Mouse (Mus musculus): ENCODE data around the gene Ccdc191. TPM values are rescaled to one million over a fixed set of nuclear protein-coding genes. Genes with fewer than 3 reads are reported as not detected.

The Ccdc191 gene
- polyA plus RNA-seq, 2 experiments = 4.4 to 6.2 TPM

GRCm38 (mm10) chr16:43971189-43971588, 81.6 kb downstream of the Ccdc191 start:
- H3K4me3 ChIP-seq (replicated peaks; ENCODE audit: low read length) = no peak overlapping the region
- no peak overlapping the region for H3K4me2 ChIP-seq (replicated peaks; ENCODE audit: low read depth, low read length, severe bottlenecking)
- H3K9me3 ChIP-seq (ENCODE audit: control insufficient read depth, low read length) = no peaks in the 10 kb centered on the region
- WGBS = 93% methylated on average over 11 of the region's 11 CpGs
- ATAC-seq (ENCODE audit: low FRiP score, low read depth) = no peak
- no peak overlapping the region for H3K9ac ChIP-seq (ENCODE audit: low read depth, low read length, severe bottlenecking)
- no peak for DNase-seq (ENCODE audit: low spot score)
- no peak overlapping the region for H3K27ac ChIP-seq (replicated peaks; ENCODE audit: low read depth, low read length)
- no peak for TF ChIP-seq POLR2A (IDR thresholded peaks at IDR 0.05; ENCODE audit: borderline replicate concordance, extremely low read depth, insufficient read depth, insufficient read length)
- H3K36me3 ChIP-seq (ENCODE audit: control insufficient read depth, insufficient read depth, low read length) = no peaks in the 10 kb centered on the region
- no peaks in the 10 kb centered on the region for H3K27me3 ChIP-seq (ENCODE audit: control insufficient read depth, insufficient read depth, low read length)
- H3K4me1 ChIP-seq (ENCODE audit: control insufficient read depth, insufficient read depth, low read length) = no peaks in the 10 kb centered on the region

- 91% methylated on average over 9 of the region's 9 CpGs for WGBS
Observed at GRCm38 (mm10) chr16:43971741-43972140, 82.1 kb downstream of the Ccdc191 start.

GRCm38 (mm10) chr16:43972391-43972790, 82.8 kb downstream of the Ccdc191 start:
- DNase-seq (ENCODE audit: low spot score) (no peak), ATAC-seq (ENCODE audit: low FRiP score, low read depth) (no peak)
- H3K4me1 ChIP-seq (ENCODE audit: control insufficient read depth, insufficient read depth, low read length) = no peaks in the 10 kb centered on the region
- no peaks in the 10 kb centered on the region for H3K36me3 ChIP-seq (ENCODE audit: control insufficient read depth, insufficient read depth, low read length)
- H3K27me3 ChIP-seq (ENCODE audit: control insufficient read depth, insufficient read depth, low read length) = no peaks in the 10 kb centered on the region
- 71% methylated on average over 2 of the region's 2 CpGs for WGBS
- H3K9ac ChIP-seq (ENCODE audit: low read depth, low read length, severe bottlenecking) = no peak overlapping the region
- no peak overlapping the region for H3K4me2 ChIP-seq (replicated peaks; ENCODE audit: low read depth, low read length, severe bottlenecking)
- H3K27ac ChIP-seq (replicated peaks; ENCODE audit: low read depth, low read length) = no peak overlapping the region
- no peak for TF ChIP-seq POLR2A (IDR thresholded peaks at IDR 0.05; ENCODE audit: borderline replicate concordance, extremely low read depth, insufficient read depth, insufficient read length)
- no peak overlapping the region for H3K4me3 ChIP-seq (replicated peaks; ENCODE audit: low read length)
- no peaks in the 10 kb centered on the region for H3K9me3 ChIP-seq (ENCODE audit: control insufficient read depth, low read length)

More at GRCm38 (mm10) chr16:43971741-43972140, 82.1 kb downstream of the Ccdc191 start:
- no peak overlapping the region for H3K9ac ChIP-seq (ENCODE audit: low read depth, low read length, severe bottlenecking)
- no peak overlapping the region for H3K4me2 ChIP-seq (replicated peaks; ENCODE audit: low read depth, low read length, severe bottlenecking)
- no peaks in the 10 kb centered on the region for H3K27me3 ChIP-seq (ENCODE audit: control insufficient read depth, insufficient read depth, low read length)
- H3K4me3 ChIP-seq (replicated peaks; ENCODE audit: low read length) = no peak overlapping the region
- no peaks in the 10 kb centered on the region for H3K4me1 ChIP-seq (ENCODE audit: control insufficient read depth, insufficient read depth, low read length)
- no peak overlapping the region for H3K27ac ChIP-seq (replicated peaks; ENCODE audit: low read depth, low read length)
- no peaks in the 10 kb centered on the region for H3K9me3 ChIP-seq (ENCODE audit: control insufficient read depth, low read length)
- TF ChIP-seq POLR2A (IDR thresholded peaks at IDR 0.05; ENCODE audit: borderline replicate concordance, extremely low read depth, insufficient read depth, insufficient read length) = no peak
- ATAC-seq (ENCODE audit: low FRiP score, low read depth) = no peak
- DNase-seq (ENCODE audit: low spot score) = no peak
- H3K36me3 ChIP-seq (ENCODE audit: control insufficient read depth, insufficient read depth, low read length) = no peaks in the 10 kb centered on the region

- Histone ChIP-seq H3K4me3 (replicated peaks; ENCODE audit: low read length) (no peak overlapping the region), H3K4me1 (ENCODE audit: control insufficient read depth, insufficient read depth, low read length) (no peaks in the 10 kb centered on the region), H3K36me3 (ENCODE audit: control insufficient read depth, insufficient read depth, low read length) (no peaks in the 10 kb centered on the region), H3K27me3 (ENCODE audit: control insufficient read depth, insufficient read depth, low read length) (no peaks in the 10 kb centered on the region), H3K9me3 (ENCODE audit: control insufficient read depth, low read length) (no peaks in the 10 kb centered on the region), H3K27ac (replicated peaks; ENCODE audit: low read depth, low read length) (no peak overlapping the region), H3K9ac (ENCODE audit: low read depth, low read length, severe bottlenecking) (no peak overlapping the region), H3K4me2 (replicated peaks; ENCODE audit: low read depth, low read length, severe bottlenecking) (no peak overlapping the region)
- DNase-seq (ENCODE audit: low spot score) = no peak
- no peak for TF ChIP-seq POLR2A (IDR thresholded peaks at IDR 0.05; ENCODE audit: borderline replicate concordance, extremely low read depth, insufficient read depth, insufficient read length)
- WGBS = 89% methylated on average over 11 of the region's 11 CpGs
- ATAC-seq (ENCODE audit: low FRiP score, low read depth) = no peak
Observed at GRCm38 (mm10) chr16:43973147-43973546, 83.5 kb downstream of the Ccdc191 start.

GRCm38 (mm10) chr16:43973606-43974220, 84.1 kb downstream of the Ccdc191 start:
- ATAC-seq (ENCODE audit: low FRiP score, low read depth) (no peak), DNase-seq (ENCODE audit: low spot score) (no peak)
- no peak for TF ChIP-seq POLR2A (IDR thresholded peaks at IDR 0.05; ENCODE audit: borderline replicate concordance, extremely low read depth, insufficient read depth, insufficient read length)
- H3K4me2 ChIP-seq (replicated peaks; ENCODE audit: low read depth, low read length, severe bottlenecking) = no peak overlapping the region
- H3K9ac ChIP-seq (ENCODE audit: low read depth, low read length, severe bottlenecking) = no peak overlapping the region
- H3K9me3 ChIP-seq (ENCODE audit: control insufficient read depth, low read length) = no peaks in the 10 kb centered on the region
- 0 out of 2 replicates have a peak, but pooled peaks cover under 1% of the 10 kb centered on the region for H3K27me3 ChIP-seq (ENCODE audit: control insufficient read depth, insufficient read depth, low read length)
- no peak overlapping the region for H3K27ac ChIP-seq (replicated peaks; ENCODE audit: low read depth, low read length)
- H3K36me3 ChIP-seq (ENCODE audit: control insufficient read depth, insufficient read depth, low read length) = no peaks in the 10 kb centered on the region
- 82% methylated on average over 22 of the region's 22 CpGs for WGBS
- no peak overlapping the region for H3K4me3 ChIP-seq (replicated peaks; ENCODE audit: low read length)
- H3K4me1 ChIP-seq (ENCODE audit: control insufficient read depth, insufficient read depth, low read length) = no peaks in the 10 kb centered on the region
